Mouse (Mus musculus): ENCODE results near the gene Tab1. TPM values are rescaled to one million over a fixed set of nuclear protein-coding genes. Genes with fewer than 3 reads are reported as not detected.

Gene Tab1
- polyA plus RNA-seq, 1 experiment from 2014 or later, result 38.9 TPM

DNA sequence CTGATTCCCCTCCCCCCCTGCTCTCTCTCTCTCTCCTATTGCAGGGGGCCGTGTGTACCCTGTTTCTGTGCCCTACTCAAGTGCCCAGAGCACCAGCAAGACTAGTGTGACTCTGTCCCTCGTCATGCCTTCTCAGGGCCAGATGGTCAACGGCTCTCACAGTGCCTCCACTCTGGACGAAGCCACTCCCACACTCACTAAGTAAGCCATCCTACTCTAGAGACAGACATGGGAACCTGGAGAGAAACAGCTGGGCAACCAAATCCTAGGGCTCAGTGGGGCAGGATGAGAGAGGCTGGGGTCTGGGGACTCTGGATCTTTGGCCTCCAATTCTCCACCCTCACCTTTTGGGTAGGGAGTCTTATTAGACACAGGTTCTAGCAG, 25.8 kb downstream of the Tab1 start:
- no peak overlapping the region for H3K9ac ChIP-seq
- 65% methylated on average over 4 of the region's 4 CpGs for WGBS
- no peaks in the 10 kb centered on the region for H3K27me3 ChIP-seq
- H3K4me3 ChIP-seq, result no peak overlapping the region
- no peak overlapping the region for H3K27ac ChIP-seq (replicated peaks)
- H3K9me3 ChIP-seq, result no peaks in the 10 kb centered on the region
- peaks cover 8% of the 10 kb centered on the region; the same call in 1 of the 2 replicates for H3K4me1 ChIP-seq (replicated peaks)
- peaks cover 91% of the 10 kb centered on the region for H3K36me3 ChIP-seq
- ATAC-seq (ENCODE audit: low read depth), result no peak
- no peak overlapping the region for H3K4me2 ChIP-seq

DNA sequence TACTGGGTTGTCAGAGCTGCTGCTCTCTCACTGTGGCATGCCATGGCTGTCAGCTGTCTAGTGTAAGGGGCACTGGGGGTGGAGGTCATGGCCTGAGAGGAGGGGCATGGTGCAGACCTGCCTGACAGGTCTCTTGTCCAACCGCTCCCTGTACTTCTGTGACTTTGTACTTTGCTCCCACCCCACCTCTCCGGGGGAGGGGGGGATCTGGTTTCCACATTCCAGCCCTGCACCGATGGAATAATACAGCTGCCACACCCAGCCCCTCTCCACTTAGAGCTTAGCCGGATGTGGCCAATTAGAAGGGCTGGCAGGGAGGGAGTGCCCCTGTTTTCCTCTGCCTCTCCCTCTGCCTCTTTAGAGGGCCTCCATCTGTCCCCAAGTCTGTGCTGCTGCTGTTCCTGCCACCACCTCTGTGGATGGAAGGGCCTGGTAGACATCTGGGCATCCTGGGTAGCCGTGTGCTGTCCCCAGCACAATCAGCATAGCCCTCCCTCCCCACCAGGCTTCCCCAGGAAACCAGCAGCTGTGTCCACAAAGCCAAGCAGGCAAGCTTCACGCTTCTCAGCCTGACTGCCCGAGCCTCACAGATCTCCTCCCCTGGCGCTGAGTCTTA, 26.5 kb downstream of the Tab1 start:
- Histone ChIP-seq H3K4me1 (replicated peaks) (peaks cover 8% of the 10 kb centered on the region; the same call in 1 of the 2 replicates), H3K27ac (replicated peaks) (peak overlapping the region; percentile 52), H3K4me2 (no peak overlapping the region), H3K27me3 (no peaks in the 10 kb centered on the region), H3K9ac (0 out of 2 replicates have a peak overlapping the region, but pooled peaks have one; percentile 22), H3K36me3 (peaks cover 84% of the 10 kb centered on the region), H3K9me3 (no peaks in the 10 kb centered on the region), H3K4me3 (no peak overlapping the region)
- WGBS, result 58% methylated on average over 8 of the region's 8 CpGs
- no peak for ATAC-seq (ENCODE audit: low read depth)

DNA sequence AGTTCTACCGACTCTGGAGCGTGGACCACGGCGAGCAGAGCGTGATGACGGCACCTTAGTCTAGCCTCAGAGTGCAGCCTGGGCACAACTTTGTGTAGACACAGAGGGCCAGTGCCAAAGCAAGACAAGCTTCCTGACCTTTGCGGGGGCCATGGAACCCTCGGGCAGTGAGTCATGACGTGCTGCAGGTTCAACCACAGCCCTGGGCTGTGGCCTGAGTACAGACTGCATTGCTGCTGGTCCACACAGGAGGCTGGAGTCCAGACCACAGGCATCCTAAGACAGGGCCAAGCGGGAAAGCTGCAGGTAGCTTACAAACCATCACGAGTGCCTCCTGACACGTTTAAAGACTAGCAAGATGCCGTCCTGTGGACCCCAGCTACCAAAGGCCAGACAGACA, 27.3 kb downstream of the Tab1 start:
- 90% methylated on average over 13 of the region's 13 CpGs for WGBS

DNA sequence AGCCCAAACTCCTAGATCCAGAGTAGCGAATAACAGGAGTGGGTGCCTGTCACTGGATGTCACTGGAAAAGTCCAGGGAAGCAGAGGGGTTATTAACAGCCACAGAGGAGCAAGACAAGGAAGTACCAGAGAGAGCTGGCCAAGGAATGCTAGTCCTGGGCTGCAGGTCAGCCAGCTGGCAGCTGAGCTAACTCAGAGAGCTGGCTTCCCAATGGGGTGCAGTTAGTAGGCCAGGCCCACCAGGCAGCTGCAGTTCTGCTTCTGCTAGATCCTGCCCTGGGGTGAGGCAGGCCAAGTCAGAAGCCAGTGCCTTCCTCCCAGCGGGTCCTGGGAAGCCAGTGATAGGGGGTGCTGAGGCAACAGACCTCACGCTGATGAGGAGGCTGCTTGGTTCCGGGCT, 27.8 kb downstream of the Tab1 start:
- Histone ChIP-seq H3K27me3 (no peaks in the 10 kb centered on the region), H3K27ac (replicated peaks) (no peak overlapping the region), H3K4me2 (no peak overlapping the region), H3K36me3 (peaks cover 71% of the 10 kb centered on the region), H3K4me3 (no peak overlapping the region), H3K9me3 (no peaks in the 10 kb centered on the region), H3K4me1 (replicated peaks) (peaks cover 8% of the 10 kb centered on the region; the same call in 1 of the 2 replicates), H3K9ac (no peak overlapping the region)
- no peak for ATAC-seq (ENCODE audit: low read depth)
- 84% methylated on average over 4 of the region's 4 CpGs for WGBS

More for the DNA sequence above, 27.3 kb downstream of the Tab1 start:
- no peak overlapping the region for H3K9ac ChIP-seq
- H3K4me3 ChIP-seq, result no peak overlapping the region
- H3K27me3 ChIP-seq, result no peaks in the 10 kb centered on the region
- peaks cover 8% of the 10 kb centered on the region; the same call in 1 of the 2 replicates for H3K4me1 ChIP-seq (replicated peaks)
- H3K4me2 ChIP-seq, result no peak overlapping the region
- peak overlapping the region; percentile 52; the same call in 1 of the 2 replicates for H3K27ac ChIP-seq (replicated peaks)
- no peak for ATAC-seq (ENCODE audit: low read depth)
- peaks cover 76% of the 10 kb centered on the region for H3K36me3 ChIP-seq
- H3K9me3 ChIP-seq, result no peaks in the 10 kb centered on the region

DNA sequence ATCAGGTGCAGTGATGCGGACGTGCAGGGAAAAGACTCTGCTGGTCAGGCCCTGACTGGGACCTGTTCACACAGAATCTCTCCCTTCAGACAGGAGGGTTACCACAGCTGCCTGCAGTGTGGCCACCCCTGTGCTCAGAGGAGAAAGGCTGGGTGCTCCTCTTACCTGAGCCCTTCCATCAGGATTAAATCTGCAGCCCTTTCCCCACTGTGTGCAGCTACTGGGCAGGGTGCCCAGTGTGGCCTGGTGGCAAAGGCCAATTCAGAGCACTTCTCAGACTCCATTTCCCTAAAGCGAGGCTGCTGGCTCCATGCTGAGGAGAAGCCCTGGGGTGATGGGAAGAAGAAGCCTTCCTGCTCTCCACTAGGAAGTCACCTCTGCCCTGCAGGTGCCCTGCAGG, 28.3 kb downstream of the Tab1 start:
- no peak overlapping the region for H3K9ac ChIP-seq
- no peak overlapping the region for H3K4me2 ChIP-seq
- H3K27ac ChIP-seq (replicated peaks), result no peak overlapping the region
- H3K4me3 ChIP-seq, result no peak overlapping the region
- peaks cover 8% of the 10 kb centered on the region; the same call in 1 of the 2 replicates for H3K4me1 ChIP-seq (replicated peaks)
- H3K27me3 ChIP-seq, result no peaks in the 10 kb centered on the region
- WGBS, result 82% methylated on average over 3 of the region's 3 CpGs
- ATAC-seq (ENCODE audit: low read depth), result no peak
- H3K9me3 ChIP-seq, result no peaks in the 10 kb centered on the region
- H3K36me3 ChIP-seq, result peaks cover 66% of the 10 kb centered on the region

DNA sequence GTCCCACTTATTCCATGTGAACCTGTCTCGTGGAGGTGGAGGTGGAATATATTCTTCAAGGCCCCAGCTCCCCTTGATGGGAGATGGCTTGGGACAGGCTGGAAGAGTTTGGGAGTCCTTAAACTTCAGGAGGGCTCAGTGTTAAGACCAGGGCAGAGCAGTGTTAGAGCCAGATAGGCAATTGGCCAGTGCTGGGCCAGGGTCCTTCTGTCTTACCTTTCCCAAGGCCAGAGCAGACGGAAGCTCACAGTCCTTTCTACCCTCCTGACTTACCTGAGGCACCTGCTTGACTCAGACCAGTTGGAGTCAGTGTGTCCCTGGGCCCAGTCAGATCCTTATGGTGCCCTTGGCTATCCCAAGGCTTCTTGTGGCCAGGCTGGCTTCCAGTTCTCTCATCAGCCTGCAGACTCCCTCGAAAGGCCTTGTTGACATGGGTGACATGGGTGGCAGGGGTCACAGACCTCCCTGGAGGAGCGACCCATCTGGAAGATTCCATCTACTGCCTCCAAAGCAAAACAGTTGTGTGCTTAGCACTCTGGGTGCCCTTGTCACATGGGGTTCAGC, 29.6 kb downstream of the Tab1 start:
- Histone ChIP-seq H3K27me3 (no peaks in the 10 kb centered on the region), H3K4me2 (no peak overlapping the region), H3K27ac (replicated peaks) (no peak overlapping the region), H3K9me3 (no peaks in the 10 kb centered on the region), H3K4me1 (replicated peaks) (peaks cover 8% of the 10 kb centered on the region; the same call in 1 of the 2 replicates), H3K9ac (no peak overlapping the region), H3K36me3 (peaks cover 53% of the 10 kb centered on the region), H3K4me3 (no peak overlapping the region)
- no peak for ATAC-seq (ENCODE audit: low read depth)
- 92% methylated on average over 4 of the region's 4 CpGs for WGBS

DNA sequence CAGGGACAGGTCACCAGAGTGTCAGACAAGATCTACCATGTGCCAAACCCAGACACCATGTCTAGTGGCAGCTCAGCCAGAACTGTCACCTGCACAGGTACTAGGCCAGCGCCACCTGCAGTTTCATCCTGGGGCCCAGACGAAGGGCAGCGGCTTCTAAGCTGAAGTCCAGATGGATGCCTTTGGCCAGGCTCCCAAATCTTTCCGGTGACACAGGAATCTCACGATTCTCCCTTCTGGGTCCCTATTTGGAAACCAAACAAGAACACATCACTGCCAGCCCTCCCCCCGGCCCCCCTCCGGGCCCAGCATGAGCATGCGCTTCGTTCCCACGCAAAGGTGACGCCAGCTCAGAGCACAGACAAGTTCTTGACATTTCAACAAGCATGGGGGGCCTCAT, 30.3 kb downstream of the Tab1 start:
- no peak overlapping the region for H3K4me3 ChIP-seq
- H3K36me3 ChIP-seq, result peaks cover 45% of the 10 kb centered on the region
- peaks cover 8% of the 10 kb centered on the region; the same call in 1 of the 2 replicates for H3K4me1 ChIP-seq (replicated peaks)
- no peak overlapping the region for H3K9ac ChIP-seq
- no peaks in the 10 kb centered on the region for H3K9me3 ChIP-seq
- ATAC-seq (ENCODE audit: low read depth), result no peak
- no peak overlapping the region for H3K4me2 ChIP-seq
- H3K27ac ChIP-seq (replicated peaks), result no peak overlapping the region
- no peaks in the 10 kb centered on the region for H3K27me3 ChIP-seq
- 81% methylated on average over 11 of the region's 11 CpGs for WGBS

DNA sequence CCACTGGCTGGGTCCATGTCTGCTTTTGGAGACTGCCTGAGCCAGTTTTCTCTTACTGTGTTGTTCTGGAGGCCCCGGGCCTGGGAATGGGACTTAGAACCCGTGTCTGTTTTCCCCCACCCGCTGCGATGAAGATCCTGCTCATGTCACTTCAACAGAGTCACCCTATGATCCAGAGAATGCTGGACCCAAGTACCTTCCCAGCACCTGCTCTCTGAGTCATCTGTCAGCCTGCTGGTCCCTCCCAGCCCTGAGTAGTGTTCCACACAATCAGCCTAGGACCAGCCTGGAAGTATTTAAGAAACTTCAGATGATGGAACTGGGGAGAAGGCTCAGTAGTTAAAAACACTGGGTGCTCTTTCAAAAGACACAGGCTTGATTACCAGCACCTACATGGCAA, 30.8 kb downstream of the Tab1 start:
- no peak overlapping the region for H3K27ac ChIP-seq (replicated peaks)
- H3K9ac ChIP-seq, result no peak overlapping the region
- H3K36me3 ChIP-seq, result peaks cover 41% of the 10 kb centered on the region
- no peaks in the 10 kb centered on the region for H3K27me3 ChIP-seq
- H3K4me2 ChIP-seq, result no peak overlapping the region
- WGBS, result 89% methylated on average over 4 of the region's 4 CpGs
- peaks cover 8% of the 10 kb centered on the region; the same call in 1 of the 2 replicates for H3K4me1 ChIP-seq (replicated peaks)
- no peak overlapping the region for H3K4me3 ChIP-seq
- no peaks in the 10 kb centered on the region for H3K9me3 ChIP-seq
- no peak for ATAC-seq (ENCODE audit: low read depth)

DNA sequence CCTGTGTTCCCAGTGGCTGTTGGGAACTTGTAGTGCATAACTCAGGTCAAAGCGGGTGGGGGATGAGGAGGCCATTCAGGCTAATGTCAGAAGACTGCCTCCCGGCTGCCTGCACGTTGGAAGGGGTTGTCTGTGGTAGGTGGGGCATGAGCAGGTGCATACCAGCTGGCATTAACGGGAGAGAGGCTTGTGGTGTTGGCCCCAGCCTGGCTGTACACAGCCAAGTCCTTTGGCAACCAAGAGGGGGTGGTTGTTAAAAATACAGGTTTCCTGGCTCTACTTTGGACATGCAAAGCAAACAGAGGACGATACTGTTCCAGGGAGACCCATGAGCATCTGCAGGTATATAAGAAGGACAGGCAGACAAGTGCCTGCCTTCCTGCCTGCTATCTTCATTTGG, 32.5 kb downstream of the Tab1 start:
- 60% methylated on average over 5 of the region's 5 CpGs for WGBS
- ATAC-seq (ENCODE audit: low read depth), result no peak
- no peaks in the 10 kb centered on the region for H3K27me3 ChIP-seq
- H3K4me3 ChIP-seq, result no peak overlapping the region
- H3K9me3 ChIP-seq, result no peaks in the 10 kb centered on the region
- no peak overlapping the region for H3K4me2 ChIP-seq
- H3K9ac ChIP-seq, result no peak overlapping the region
- H3K27ac ChIP-seq (replicated peaks), result no peak overlapping the region
- H3K4me1 ChIP-seq (replicated peaks), result 0 out of 2 replicates have a peak, but pooled peaks cover 2% of the 10 kb centered on the region
- H3K36me3 ChIP-seq, result peaks cover 24% of the 10 kb centered on the region

DNA sequence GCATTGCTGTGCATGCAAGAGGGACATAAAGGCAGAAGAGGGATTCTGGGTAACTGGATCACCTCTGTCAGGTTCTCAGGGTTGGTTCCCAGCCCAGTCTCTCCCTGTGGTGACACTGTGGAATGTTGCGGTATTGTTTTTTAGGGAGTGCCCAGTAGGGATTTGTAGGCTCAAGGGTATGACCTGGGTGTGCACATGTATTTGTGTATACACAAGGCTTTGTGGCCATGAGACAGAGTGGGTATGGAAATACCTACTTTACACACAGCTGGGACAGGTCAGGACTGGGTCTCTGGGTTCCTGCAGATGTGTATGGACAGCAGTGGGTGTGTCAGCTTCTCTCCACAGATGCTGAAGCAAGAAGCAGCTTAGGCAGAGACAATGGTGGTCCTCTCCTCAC, 36.6 kb downstream of the Tab1 start:
- H3K27ac ChIP-seq (replicated peaks), result no peak overlapping the region
- no peak overlapping the region for H3K9ac ChIP-seq
- H3K27me3 ChIP-seq, result no peaks in the 10 kb centered on the region
- H3K4me1 ChIP-seq (replicated peaks), result peaks cover 15% of the 10 kb centered on the region
- no peak overlapping the region for H3K4me3 ChIP-seq
- no peak for ATAC-seq (ENCODE audit: low read depth)
- no peaks in the 10 kb centered on the region for H3K9me3 ChIP-seq
- 97% methylated on average over 1 of the region's 1 CpGs for WGBS
- H3K4me2 ChIP-seq, result no peak overlapping the region
- H3K36me3 ChIP-seq, result no peaks in the 10 kb centered on the region

DNA sequence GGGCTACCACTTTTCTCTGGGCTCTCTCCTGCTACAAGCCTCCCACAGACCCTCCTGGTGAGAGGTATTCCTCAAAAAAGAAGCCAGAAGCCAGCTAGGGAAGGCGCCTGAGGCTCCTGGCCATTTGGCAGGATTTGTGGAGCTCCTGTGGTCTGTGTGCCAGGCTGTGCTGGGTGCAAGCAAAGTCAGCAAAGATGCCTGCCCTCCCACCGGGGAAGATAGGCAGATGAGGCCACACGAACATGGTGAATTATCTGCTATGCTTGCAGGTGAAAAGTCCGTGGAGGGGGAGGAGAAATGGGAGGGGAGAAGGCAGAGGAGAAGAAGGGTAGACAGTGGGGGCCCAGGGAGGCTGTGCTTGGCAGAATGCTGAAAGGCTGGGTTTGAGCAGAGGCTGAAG, 37.4 kb downstream of the Tab1 start:
- Histone ChIP-seq H3K9me3 (no peaks in the 10 kb centered on the region), H3K27me3 (no peaks in the 10 kb centered on the region), H3K4me1 (replicated peaks) (peaks cover 24% of the 10 kb centered on the region), H3K27ac (replicated peaks) (no peak overlapping the region), H3K36me3 (no peaks in the 10 kb centered on the region), H3K4me2 (no peak overlapping the region), H3K4me3 (no peak overlapping the region), H3K9ac (no peak overlapping the region)
- no peak for ATAC-seq (ENCODE audit: low read depth)
- WGBS, result 49% methylated on average over 4 of the region's 4 CpGs

DNA sequence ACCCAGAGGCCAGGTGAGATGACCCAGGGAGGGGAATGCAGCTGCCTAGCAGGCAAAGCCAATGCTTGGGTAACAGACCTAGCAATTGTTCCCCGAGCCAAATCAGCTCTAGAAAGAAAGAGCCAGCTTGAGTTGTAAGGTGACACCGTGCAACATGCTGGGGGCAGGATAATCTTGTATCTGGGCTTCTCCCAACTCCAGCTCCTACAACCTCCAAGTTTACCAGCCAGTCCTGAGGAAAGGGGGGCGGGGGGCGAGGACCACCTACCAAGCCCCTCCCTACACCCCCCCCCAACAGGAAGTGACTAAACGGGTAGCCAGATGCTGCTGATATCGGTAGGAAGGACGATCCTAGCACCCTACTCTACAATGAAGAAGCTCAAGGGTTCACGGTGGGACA, 38.4 kb downstream of the Tab1 start:
- Histone ChIP-seq H3K36me3 (no peaks in the 10 kb centered on the region), H3K4me3 (no peak overlapping the region), H3K27ac (replicated peaks) (peak overlapping the region; percentile 38; the same call in 1 of the 2 replicates), H3K9ac (0 out of 2 replicates have a peak overlapping the region, but pooled peaks have one; percentile 13), H3K9me3 (no peaks in the 10 kb centered on the region), H3K4me2 (peak overlapping the region; percentile 16; the same call in 1 of the 2 replicates), H3K4me1 (replicated peaks) (peaks cover 33% of the 10 kb centered on the region), H3K27me3 (no peaks in the 10 kb centered on the region)
- ATAC-seq (ENCODE audit: low read depth), result no peak
- WGBS, result 10% methylated on average over 8 of the region's 8 CpGs
